Mouse (Mus musculus) MN1 (cell line): ENCODE data around the gene Rnf31.
A peak's percentile ranks its signal among the peaks of the same experiment; 100 is the strongest.

Experiments used
- DNase-seq: peaks from one replicate; pipeline ENCODE4 v3.0.0-alpha.2; 2016; ENCODE audit warnings: low spot score

Gene Rnf31

GRCm38 (mm10) chr14:55577871-55578667 is 13.4 kb upstream of the Rnf31 start, which contains the start of gene Psme1:
Gene Psme1 (plus strand): TSS chr14:55578123.
- peak; percentile 84 for DNase-seq

- DNase-seq: peak; percentile 66
Measured at GRCm38 (mm10) chr14:55578668-55579269, 12.7 kb upstream of the Rnf31 start.

DNA sequence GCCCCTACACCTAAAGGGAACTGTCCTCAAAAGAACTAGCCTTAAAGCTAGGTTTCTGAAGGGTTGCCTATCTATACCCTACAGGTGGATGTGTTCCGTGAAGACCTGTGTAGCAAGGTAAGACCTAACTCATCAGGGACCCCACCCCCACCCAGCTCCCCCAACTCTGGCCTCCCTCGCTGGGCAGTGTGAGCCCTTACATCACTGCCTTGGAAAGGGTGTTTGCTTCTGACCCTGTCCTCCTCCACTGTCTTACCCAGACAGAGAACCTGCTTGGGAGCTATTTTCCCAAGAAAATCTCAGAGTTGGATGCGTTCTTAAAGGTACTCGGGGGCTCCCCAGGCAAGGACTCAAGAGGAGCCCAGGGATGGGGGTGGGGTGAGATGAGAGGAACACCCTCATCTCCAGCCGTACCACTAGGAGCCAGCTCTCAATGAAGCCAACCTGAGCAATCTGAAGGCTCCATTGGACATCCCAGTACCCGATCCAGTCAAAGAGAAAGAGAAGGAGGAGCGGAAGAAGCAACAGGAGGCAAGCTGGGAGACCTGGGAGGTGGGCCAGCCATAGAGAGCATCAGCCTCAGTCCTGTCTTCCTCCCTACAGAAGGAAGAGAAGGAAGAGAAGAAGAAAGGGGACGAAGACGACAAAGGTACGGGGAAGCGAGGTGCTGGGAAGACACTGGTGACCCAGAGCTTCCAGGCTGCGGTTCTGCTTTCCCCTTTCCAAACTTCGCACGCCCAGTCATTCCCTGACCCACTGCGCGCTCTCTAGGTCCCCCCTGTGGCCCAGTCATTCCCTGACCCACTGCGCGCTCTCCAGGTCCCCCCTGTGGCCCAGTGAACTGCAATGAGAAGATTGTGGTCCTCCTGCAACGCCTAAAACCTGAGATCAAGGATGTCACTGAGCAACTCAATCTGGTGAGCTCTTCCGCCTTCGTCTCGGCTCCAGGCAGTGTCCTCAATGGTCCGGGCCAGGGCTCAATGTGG is 11.7 kb upstream of the Rnf31 start:
- DNase-seq: no peak

GRCm38 (mm10) chr14:55580731-55581130 is 10.8 kb upstream of the Rnf31 start:
- DNase-seq: no peak

DNA sequence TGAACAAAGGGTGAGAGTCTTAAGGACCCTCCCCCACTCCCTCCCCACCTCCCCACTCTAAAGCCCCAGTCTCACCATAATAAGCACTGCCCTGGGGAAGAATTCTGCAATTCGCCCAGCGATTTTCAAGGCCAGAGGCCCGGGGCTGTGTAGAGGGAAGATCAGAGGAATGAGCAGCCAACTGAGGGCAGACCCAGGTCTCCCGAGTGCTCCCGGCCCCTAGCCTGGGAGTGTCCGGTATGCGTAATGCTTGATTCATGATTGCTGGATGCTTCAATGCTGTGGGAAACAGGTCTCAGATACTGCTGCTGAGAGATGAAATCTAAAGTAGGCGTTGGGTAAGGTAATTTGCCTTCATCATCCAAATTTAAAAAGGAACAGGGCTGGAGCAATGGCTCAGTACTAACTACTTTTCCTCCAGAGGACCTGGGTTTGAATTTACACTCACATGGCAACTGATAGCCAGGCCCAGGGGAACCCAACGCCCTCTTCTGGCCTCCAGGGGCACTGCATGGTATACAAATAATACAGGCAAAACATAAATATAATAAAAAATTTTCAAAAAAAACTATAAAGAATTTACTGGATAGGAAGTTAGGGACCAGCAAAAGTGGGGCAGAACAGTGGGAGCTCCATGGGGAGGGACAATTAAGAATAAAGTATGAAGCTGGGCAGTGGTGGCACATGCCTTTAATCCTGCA is 9.4 kb upstream of the Rnf31 start:
- no peak for DNase-seq

- no peak for DNase-seq
Measured at GRCm38 (mm10) chr14:55584303-55584701, 7.2 kb upstream of the Rnf31 start.

- peak; percentile 70 for DNase-seq
Measured at GRCm38 (mm10) chr14:55584702-55585565, 6.6 kb upstream of the Rnf31 start, which contains the start of gene Emc9. Gene Emc9 (minus strand): TSS chr14:55585302.

- DNase-seq: no peak
Measured at GRCm38 (mm10) chr14:55585566-55585960, 5.9 kb upstream of the Rnf31 start.

- DNase-seq: no peak
Measured at GRCm38 (mm10) chr14:55586149-55586548, 5.4 kb upstream of the Rnf31 start.

DNA sequence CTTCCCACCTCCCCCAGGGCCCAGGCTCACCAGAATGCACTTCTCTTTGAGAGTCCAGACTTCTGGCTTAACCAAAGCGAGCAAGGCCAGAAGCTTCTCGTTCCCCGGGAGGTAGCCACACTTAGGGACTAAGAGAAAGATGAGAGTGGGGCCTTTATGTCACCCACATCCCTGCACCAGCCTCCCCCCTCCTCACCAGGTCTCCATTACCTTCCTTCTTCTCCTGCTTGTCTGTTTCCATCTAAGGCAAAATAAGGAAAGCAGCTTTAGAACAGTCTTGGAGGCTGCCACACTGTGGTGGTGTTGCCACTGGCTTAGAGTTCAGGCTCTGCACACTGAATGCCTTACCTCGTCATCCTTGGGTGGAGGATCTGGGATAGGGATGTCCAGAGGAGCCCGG is 2.2 kb upstream of the Rnf31 start:
- no peak for DNase-seq

- no peak for DNase-seq
Measured at GRCm38 (mm10) chr14:55589771-55590448, 1.6 kb upstream of the Rnf31 start.

DNA sequence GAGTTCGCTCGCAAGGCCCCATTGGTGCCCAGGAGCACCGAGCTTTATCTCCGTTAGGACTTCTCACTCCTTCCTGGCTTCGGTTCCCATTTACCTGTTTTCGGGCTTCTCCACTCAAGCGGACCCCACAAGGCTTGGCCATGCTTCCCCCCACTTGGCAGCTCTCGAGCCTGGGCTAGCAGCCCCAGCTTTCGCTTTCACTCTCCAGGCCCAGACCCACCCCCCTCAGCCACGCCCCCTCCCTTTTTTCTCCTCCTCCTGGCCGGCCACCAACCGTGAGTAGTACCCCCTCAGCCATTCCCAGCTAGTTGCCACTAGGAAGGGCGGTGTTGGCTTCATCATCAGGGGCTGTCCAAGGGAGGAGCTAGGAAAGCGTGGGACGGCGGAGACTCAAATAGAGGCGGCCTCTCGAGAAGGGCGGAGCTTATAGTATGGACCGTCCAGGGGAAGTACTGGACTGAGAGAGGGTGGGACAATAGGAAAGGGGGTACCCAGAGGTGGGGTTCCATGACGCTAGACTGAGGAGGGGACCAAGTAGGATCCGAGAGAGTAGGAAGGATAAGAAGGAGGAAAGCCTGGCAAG is 669 bp upstream of the Rnf31 start, which contains the start of gene Psme2:
TSS of gene Psme2 (minus strand) at position 366 of the 583 bp plus-strand sequence.
- DNase-seq: peak; percentile 97

GRCm38 (mm10) chr14:55592226-55592625 is 718 bp downstream of the Rnf31 start:
- DNase-seq: peak; percentile 43

DNA sequence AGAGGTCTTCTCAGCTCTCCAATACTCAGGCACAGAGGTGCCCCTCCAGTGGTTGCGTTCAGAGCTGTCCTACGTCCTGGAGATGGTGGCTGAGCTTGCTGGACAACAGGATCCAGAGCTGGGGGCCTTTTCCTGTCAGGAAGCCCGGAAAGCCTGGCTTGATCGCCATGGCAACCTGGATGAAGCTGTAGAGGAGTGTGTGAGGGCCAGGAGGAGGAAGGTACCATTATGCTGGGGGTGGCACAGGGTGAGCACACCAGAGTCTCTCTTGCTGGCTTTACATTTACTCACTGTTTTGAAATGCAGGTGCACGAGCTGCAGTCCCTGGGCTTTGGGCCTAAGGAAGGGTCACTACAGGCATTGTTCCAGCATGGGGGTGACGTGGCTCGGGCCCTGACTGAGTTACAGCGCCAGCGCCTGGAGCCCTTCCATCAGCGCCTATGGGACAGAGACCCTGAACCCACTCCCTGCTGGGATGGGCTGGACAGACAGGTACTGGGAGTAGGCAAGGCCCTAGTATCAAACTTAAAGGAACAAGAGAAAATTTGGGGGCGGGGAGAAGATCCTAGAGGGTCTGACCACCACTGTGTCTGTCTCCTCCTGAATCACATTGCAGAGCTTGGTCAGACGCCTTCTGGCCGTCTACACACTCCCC is 4.7 kb downstream of the Rnf31 start:
- DNase-seq: no peak

- no peak for DNase-seq
Measured at GRCm38 (mm10) chr14:55598521-55599390, 7.2 kb downstream of the Rnf31 start.

DNA sequence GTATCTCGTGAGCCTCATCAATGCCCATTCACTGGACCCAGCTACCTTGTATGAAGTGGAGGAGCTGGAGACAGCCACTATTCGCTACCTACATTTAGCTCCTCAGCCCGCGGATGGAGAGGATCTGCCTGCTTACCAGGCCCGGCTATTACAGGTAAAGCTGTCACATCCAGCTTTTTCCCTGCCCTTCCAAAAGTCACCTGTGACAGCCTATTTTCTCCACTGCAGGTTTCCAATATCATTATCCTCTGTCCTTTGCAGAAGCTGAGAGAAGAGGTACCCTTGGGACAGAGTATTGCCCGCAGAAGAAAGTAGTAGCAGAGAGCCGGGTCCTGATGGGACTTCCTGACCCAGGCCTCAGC is 11.7 kb downstream of the Rnf31 start, which contains the start of gene Irf9:
TSS of gene Irf9 (plus strand) at position 301 of the 362 bp plus-strand sequence.
- DNase-seq: no peak

GRCm38 (mm10) chr14:55603633-55604576 is 12.4 kb downstream of the Rnf31 start:
- DNase-seq: peak; percentile 90
